Mouse (Mus musculus) megakaryocyte progenitor cell, adult 5-6 weeks (primary cell): Measurements from ENCODE around the gene Lactb. TPM values are rescaled to one million over a fixed set of nuclear protein-coding genes. Genes with fewer than 3 reads are reported as not detected.

Experiments
- ATAC-seq: replicated peaks from 2 replicates; pipeline ENCODE4 v1.8.0; 2016; ENCODE audit warnings: mild to moderate bottlenecking, moderate TSS enrichment, inconsistent platforms; ENCODE audit not compliant: poor library complexity
- total RNA-seq, 2 experiments: library from RNA; stranded (forward) in 1 of 2; stranded (reverse) in 1 of 2; fragments of 157-497, 149-512 nt in 1 of 2; fragments of 200-1000 nt in 1 of 2; gene quantifications; 2 replicates each; pipeline versions ENCODE4 v1.2.3 to v1.2.4; 2015 to 2017

Gene Lactb
- total RNA-seq, 2 experiments from 2014 or later, result 36.1 to 38.4 TPM

DNA sequence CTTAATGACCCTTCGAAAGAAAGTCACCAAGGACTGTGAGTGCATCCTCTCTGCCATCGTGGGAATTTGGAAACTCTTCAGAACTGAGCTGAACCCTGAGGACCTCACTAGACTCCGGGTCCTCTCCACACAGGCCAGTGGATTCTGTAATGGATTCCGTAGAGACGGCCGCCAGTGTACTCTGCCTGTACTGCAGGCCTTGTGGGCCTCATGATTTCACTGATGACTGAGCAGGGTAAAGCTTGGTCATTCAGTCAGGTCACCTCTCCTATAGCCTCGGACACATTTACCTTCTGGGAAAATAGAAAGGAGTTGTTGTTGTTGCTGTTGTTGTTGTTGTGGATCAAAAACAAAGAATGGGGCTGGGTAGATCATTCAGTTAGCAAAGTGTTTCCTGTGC lies 6.8 kb upstream of the Lactb start:
- no peak for ATAC-seq

GRCm38 (mm10) chr9:66980458-66980857 lies 5.2 kb upstream of the Lactb start:
- ATAC-seq, result peak; percentile 81

- no peak for ATAC-seq
Observed at GRCm38 (mm10) chr9:66978468-66978867, 3.2 kb upstream of the Lactb start.

DNA sequence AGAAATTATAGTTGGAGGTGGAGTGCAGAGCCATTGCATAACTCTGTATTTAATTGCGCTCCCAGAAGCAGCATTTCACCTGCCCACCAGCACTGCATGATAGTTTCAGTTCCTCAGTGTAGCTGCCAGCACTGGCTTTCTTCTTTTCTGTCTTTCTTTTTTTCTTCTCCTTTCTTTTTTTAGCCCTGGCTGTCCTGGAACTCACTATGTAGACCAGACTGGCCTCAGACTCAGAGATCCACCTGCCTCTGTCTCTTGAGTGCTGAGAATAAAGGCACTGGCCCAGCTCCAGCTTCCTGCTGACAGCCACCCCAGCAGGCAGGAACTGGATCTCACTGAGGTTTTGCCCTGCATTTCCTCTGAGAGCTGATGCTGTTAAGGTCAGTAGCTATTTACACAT lies 2.7 kb upstream of the Lactb start:
- peak; percentile 33; the same call in 1 of the 2 replicates for ATAC-seq

- no peak for ATAC-seq
Observed at GRCm38 (mm10) chr9:66977121-66977520, 1.8 kb upstream of the Lactb start.

DNA sequence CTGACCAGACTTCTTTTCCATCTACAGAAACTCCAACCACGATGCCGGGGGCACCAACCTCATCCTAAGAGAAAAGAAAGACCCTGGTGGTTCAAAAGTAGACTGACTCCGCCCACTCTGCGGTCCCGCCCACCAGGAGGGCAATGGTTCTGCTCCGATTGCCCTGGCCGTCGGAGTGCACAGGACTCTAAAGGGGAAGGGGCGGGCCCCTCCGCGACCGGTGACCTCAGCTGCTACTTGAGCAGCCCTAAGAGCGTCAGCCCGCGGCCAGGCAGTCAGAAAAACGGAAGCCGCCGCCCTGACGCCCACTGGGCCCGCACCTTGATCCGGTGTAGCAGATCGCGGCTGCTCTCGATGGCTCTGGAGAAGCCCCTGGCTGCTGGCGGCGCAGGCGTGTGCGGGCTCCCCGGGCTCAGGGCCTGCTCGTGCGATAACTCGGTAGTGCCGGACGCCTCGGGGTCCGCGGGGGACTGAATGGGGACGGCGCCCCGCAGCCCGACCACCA lies 511 bp downstream of the Lactb start:
- peak; percentile 90 for ATAC-seq

- ATAC-seq, result no peak
Observed at GRCm38 (mm10) chr9:66971116-66971515, 4.2 kb downstream of the Lactb start.

DNA sequence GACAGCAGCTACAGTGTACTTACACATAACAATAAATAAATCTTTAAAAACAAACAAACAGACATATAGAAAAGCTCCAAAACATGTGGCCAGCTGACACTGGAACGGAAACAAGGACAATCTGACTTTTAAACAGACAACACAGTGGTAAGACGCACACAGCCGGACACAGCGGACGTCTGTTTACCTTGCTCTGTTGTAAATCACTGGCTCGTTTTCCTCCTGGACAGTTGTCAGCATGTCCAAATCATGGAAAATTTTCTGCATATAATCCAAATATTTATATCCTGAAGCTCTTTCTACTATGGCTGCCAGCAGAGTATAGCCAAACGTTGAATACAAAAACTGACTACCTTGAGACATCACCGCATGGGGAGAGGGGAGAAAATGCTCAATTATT lies 7.8 kb downstream of the Lactb start:
- ATAC-seq, result no peak

- no peak for ATAC-seq
Observed at GRCm38 (mm10) chr9:66961478-66961877, 13.8 kb downstream of the Lactb start.

DNA sequence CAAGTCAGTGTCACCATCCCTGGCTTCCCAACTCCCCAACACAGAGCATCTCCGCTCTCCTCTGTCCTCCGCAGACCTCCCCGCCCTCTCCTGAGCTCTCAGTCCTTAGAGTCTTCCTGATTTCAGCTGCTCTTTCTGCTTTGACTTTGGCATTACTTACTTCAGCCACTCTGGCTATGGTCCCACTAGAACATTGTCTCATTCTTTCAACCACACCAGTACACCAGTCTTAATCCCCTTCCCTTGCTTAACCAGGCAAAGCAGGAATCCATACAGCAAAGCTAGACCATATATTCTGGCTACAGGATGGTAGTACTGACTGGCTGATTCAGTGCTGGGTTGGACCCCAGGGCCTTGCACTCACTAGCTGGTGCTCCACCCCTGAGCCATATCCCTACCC lies 17.8 kb downstream of the Lactb start:
- ATAC-seq, result no peak

DNA sequence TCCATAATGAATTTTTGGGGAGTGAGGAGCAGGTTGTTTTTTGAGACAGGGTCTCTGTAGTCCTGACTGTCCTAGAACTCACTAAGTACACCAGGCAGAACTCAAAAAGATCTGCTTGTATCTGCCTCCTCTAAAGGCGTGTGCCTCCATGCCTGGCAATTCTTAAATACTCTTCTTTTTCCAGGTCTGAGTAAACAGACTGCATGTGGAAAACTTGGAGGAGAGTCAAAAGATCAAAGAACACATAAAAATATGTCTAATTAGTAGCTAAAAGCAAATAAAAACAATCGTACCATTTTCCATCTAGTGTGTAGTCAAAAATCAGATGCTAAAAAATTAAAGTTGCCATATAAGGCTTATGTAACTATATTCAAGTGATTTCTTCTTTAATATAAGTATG lies 22.4 kb downstream of the Lactb start:
- ATAC-seq, result no peak

- no peak for ATAC-seq
Observed at GRCm38 (mm10) chr9:66952321-66952720, 23.0 kb downstream of the Lactb start.

GRCm38 (mm10) chr9:66948536-66948935 lies 26.7 kb downstream of the Lactb start:
- no peak for ATAC-seq

- peak; percentile 98 for ATAC-seq
Observed at GRCm38 (mm10) chr9:66945647-66946641, 29.3 kb downstream of the Lactb start, which contains the start of gene Rps27l. Gene Rps27l (plus strand): TSS chr9:66946086.

DNA sequence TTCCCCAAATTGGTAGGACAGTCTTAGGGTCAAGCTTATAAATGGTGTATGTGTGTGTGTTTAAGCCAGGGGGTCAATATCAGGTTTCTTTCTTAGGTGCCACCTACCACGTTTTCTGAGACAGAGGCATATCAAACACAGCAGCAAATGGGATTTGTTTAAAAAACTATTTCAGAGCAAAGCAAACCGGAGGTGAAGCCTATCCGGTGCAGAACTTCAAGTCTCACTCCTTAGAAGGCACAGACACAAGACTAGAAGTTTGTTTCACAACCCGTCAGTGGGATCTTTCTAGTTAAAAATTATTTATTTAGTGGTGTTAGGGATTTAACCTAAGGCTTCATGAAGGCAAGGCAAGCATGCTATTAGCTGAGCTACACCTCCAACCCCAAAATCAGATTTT lies 30.1 kb downstream of the Lactb start:
- ATAC-seq, result no peak

DNA sequence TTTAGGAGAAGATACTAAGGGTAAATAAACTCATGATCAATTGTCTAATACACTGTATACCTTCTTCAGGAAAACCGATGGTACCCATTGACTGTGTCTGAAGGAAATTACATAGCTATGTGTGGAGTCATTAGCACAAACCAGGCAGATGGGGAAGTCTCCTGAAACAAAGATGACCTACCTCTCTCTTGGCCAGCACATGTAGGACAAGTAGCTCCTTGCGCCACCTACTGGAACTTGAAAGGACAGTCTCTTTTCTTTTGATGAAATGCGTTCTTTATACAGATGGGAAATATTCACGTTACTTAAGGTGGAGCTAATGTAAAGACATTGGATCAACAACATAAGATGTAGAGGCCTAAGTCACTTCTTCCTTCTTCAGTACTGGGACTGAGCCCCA lies 36.4 kb downstream of the Lactb start:
- peak; percentile 94 for ATAC-seq

DNA sequence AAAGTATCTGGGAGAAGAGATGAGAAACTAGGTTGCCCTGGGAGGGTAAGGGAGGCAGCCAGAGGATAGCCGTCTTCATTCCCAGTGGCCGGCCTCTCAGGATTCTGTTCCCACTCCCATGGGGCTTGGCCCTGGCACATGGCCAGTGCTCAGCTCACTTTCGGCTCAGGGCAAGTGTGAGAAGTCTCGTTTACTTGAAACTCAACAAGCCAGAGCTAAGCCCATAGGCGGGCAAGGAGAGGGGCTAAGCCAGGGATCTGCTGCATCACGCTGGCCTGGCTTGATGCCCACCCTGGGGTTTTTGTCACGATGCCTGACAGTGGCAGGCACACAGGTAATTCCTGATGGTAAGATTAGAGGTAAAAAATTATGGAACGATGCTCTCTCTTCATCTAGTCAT lies 37.8 kb downstream of the Lactb start:
- peak; percentile 40 for ATAC-seq

DNA sequence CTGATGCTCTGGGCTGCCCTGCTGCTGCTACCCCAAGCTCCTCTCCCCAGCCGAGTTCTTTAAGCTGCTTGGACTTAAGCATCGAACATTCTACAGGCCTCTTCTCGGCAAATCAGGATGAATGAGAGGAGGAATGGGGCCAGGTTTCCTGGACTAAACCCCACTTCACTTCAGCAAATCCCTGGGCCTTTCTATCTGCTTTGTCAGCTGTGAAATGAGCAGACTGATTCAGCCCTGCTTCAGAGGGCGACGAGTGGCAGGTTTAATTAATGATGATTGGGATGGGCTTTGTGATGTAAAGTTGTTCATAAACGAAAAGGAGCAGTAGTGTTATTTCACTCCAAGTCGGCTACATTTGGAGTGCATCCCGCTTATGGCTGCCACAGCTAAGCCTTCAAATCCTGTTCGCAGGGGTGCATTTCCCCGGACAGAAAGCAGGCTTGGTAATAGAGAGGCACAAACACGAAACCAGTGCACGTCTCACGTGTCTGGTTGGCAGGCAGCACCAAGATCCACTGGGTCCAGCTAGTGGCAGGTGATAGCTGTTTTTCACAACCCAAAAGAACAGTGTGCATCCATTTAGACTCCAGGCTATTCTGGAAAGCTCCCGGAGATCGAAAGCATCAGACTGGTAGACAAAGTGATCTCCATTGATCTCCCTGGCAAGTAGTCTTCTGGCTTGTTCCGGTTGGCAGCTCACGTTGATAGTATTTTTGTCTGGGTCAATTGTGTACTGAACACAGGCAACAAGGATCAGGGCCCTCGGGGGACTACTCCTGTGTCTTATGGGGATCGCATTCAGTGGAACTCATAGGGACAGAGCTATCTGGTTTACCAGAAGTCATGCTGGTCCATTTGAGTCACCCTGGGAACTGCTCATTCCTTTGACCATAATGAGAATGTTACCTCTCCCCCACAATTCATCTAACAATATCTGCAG lies 41.1 kb downstream of the Lactb start:
- ATAC-seq, result no peak

DNA sequence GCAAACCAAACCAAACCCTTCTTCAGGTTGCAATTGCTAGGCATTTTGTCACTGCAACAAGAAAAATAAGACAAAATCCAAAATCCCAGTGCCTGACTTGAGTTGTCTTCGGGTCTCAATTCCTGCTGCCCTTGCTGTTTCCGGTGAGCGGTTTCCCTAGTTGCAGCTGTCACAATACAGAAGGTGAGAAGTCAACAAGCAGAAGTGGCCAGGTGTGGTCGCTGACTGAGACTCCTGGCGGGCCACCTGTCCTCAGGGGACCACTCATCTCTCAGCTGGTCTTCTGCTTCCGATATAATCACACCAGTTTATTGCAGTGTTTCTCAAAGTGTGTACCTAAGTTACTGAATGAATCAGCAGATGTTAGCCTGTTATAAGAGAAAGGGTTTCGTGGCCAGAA lies 44.9 kb downstream of the Lactb start:
- no peak for ATAC-seq

- no peak for ATAC-seq
Observed at GRCm38 (mm10) chr9:66927696-66928402, 47.4 kb downstream of the Lactb start.

GRCm38 (mm10) chr9:66925853-66926252 lies 49.4 kb downstream of the Lactb start:
- no peak for ATAC-seq
